Mouse (Mus musculus): ENCODE measurements at regions not wholly inside any gene's neighbourhood (a gene's known extent, or its start where the extent isn't known, plus 50 kb on each side); places are given as distances from the start of the nearest gene placed in this dataset.
"Not testable (repeated sequence)": the region's sequence is repeated elsewhere in the genome, so short reads cannot be mapped to it uniquely, and the experiment has no call there.

- Histone ChIP-seq H3K9me3 (no peaks in the 10 kb centered on the region), H3K27me3 (replicated peaks; ENCODE audit: low read depth, poor library complexity, severe bottlenecking) (no peaks in the 10 kb centered on the region), H3K4me3 (no peak overlapping the region), H3K36me3 (replicated peaks) (no peaks in the 10 kb centered on the region), H3K27ac (replicated peaks) (no peak overlapping the region), H3K4me1 (no peaks in the 10 kb centered on the region)
- no peak for DNase-seq (ENCODE audit: low spot score)
- WGBS = 77% methylated on average over 4 of the region's 4 CpGs
These were observed 62.9 kb upstream of the Bet1 start for GRCm38 (mm10) chr6:4149663-4150062.

GRCm38 (mm10) chr6:4158293-4158692 lies 71.5 kb upstream of the Bet1 start:
- no peaks in the 10 kb centered on the region for H3K4me1 ChIP-seq
- no peak for DNase-seq (ENCODE audit: low spot score)
- no peak overlapping the region for H3K27ac ChIP-seq (replicated peaks)
- H3K27me3 ChIP-seq (replicated peaks; ENCODE audit: low read depth, poor library complexity, severe bottlenecking) = no peaks in the 10 kb centered on the region
- no peak overlapping the region for H3K4me3 ChIP-seq
- no peaks in the 10 kb centered on the region for H3K36me3 ChIP-seq (replicated peaks)
- WGBS = 88% methylated on average over 2 of the region's 2 CpGs
- no peaks in the 10 kb centered on the region for H3K9me3 ChIP-seq

GRCm38 (mm10) chr6:4163733-4164132 lies 77.0 kb upstream of the Bet1 start:
- H3K4me1 ChIP-seq = no peaks in the 10 kb centered on the region
- no peak for DNase-seq (ENCODE audit: low spot score)
- no peak overlapping the region for H3K27ac ChIP-seq (replicated peaks)
- no peak overlapping the region for H3K4me3 ChIP-seq
- H3K36me3 ChIP-seq (replicated peaks) = no peaks in the 10 kb centered on the region
- 64% methylated on average over 1 of the region's 1 CpGs for WGBS
- no peaks in the 10 kb centered on the region for H3K27me3 ChIP-seq (replicated peaks; ENCODE audit: low read depth, poor library complexity, severe bottlenecking)
- no peaks in the 10 kb centered on the region for H3K9me3 ChIP-seq

GRCm38 (mm10) chr6:4167112-4167511 lies 80.3 kb upstream of the Bet1 start:
- 78% methylated on average over 4 of the region's 4 CpGs for WGBS
- Histone ChIP-seq H3K27ac (replicated peaks) (no peak overlapping the region), H3K4me1 (no peaks in the 10 kb centered on the region), H3K27me3 (replicated peaks; ENCODE audit: low read depth, poor library complexity, severe bottlenecking) (no peaks in the 10 kb centered on the region), H3K36me3 (replicated peaks) (no peaks in the 10 kb centered on the region), H3K9me3 (no peaks in the 10 kb centered on the region), H3K4me3 (no peak overlapping the region)
- no peak for DNase-seq (ENCODE audit: low spot score)

GRCm38 (mm10) chr6:4167757-4168156 lies 81.0 kb upstream of the Bet1 start:
- Histone ChIP-seq H3K27ac (replicated peaks) (no peak overlapping the region), H3K4me3 (no peak overlapping the region), H3K9me3 (no peaks in the 10 kb centered on the region), H3K4me1 (no peaks in the 10 kb centered on the region), H3K27me3 (replicated peaks; ENCODE audit: low read depth, poor library complexity, severe bottlenecking) (no peaks in the 10 kb centered on the region), H3K36me3 (replicated peaks) (no peaks in the 10 kb centered on the region)
- DNase-seq (ENCODE audit: low spot score) = no peak

GRCm38 (mm10) chr6:4171561-4171960 lies 84.8 kb upstream of the Bet1 start:
- no peaks in the 10 kb centered on the region for H3K27me3 ChIP-seq (replicated peaks; ENCODE audit: low read depth, poor library complexity, severe bottlenecking)
- 70% methylated on average over 4 of the region's 4 CpGs for WGBS
- H3K27ac ChIP-seq (replicated peaks) = no peak overlapping the region
- no peaks in the 10 kb centered on the region for H3K36me3 ChIP-seq (replicated peaks)
- H3K9me3 ChIP-seq = no peaks in the 10 kb centered on the region
- H3K4me1 ChIP-seq = no peaks in the 10 kb centered on the region
- no peak overlapping the region for H3K4me3 ChIP-seq
- no peak for DNase-seq (ENCODE audit: low spot score)

GRCm38 (mm10) chr6:4187683-4188082 lies 100.9 kb upstream of the Bet1 start:
- WGBS = 76% methylated on average over 4 of the region's 4 CpGs
- no peaks in the 10 kb centered on the region for H3K36me3 ChIP-seq (replicated peaks)

GRCm38 (mm10) chr6:4190976-4191375 lies 104.2 kb upstream of the Bet1 start:
- not testable (repeated sequence) for DNase-seq (ENCODE audit: low spot score); H3K4me1 ChIP-seq; H3K27me3 ChIP-seq (replicated peaks; ENCODE audit: low read depth, poor library complexity, severe bottlenecking); H3K9me3 ChIP-seq; H3K27ac ChIP-seq (replicated peaks); H3K36me3 ChIP-seq (replicated peaks); H3K4me3 ChIP-seq
- WGBS = 70% methylated on average over 5 of the region's 5 CpGs

More at GRCm38 (mm10) chr6:4187683-4188082, 100.9 kb upstream of the Bet1 start:
- DNase-seq (ENCODE audit: low spot score) = no peak
- no peaks in the 10 kb centered on the region for H3K4me1 ChIP-seq
- H3K4me3 ChIP-seq = no peak overlapping the region
- H3K27ac ChIP-seq (replicated peaks) = no peak overlapping the region
- H3K27me3 ChIP-seq (replicated peaks; ENCODE audit: low read depth, poor library complexity, severe bottlenecking) = no peaks in the 10 kb centered on the region
- H3K9me3 ChIP-seq = no peaks in the 10 kb centered on the region

GRCm38 (mm10) chr6:4193286-4193685 lies 106.5 kb upstream of the Bet1 start:
- H3K27ac ChIP-seq (replicated peaks) = no peak overlapping the region
- no peaks in the 10 kb centered on the region for H3K27me3 ChIP-seq (replicated peaks; ENCODE audit: low read depth, poor library complexity, severe bottlenecking)
- 87% methylated on average over 5 of the region's 5 CpGs for WGBS
- H3K4me1 ChIP-seq = no peaks in the 10 kb centered on the region
- no peak for DNase-seq (ENCODE audit: low spot score)
- H3K4me3 ChIP-seq = no peak overlapping the region
- H3K9me3 ChIP-seq = no peaks in the 10 kb centered on the region
- H3K36me3 ChIP-seq (replicated peaks) = no peaks in the 10 kb centered on the region

GRCm38 (mm10) chr6:4201176-4201575 lies 114.4 kb upstream of the Bet1 start:
- WGBS = 64% methylated on average over 2 of the region's 2 CpGs
- H3K36me3 ChIP-seq (replicated peaks) = no peaks in the 10 kb centered on the region

GRCm38 (mm10) chr6:4205681-4206080 lies 118.9 kb upstream of the Bet1 start:
- Histone ChIP-seq H3K36me3 (replicated peaks) (no peaks in the 10 kb centered on the region), H3K9me3 (no peaks in the 10 kb centered on the region), H3K4me3 (no peak overlapping the region), H3K27me3 (replicated peaks; ENCODE audit: low read depth, poor library complexity, severe bottlenecking) (no peaks in the 10 kb centered on the region), H3K27ac (replicated peaks) (no peak overlapping the region), H3K4me1 (no peaks in the 10 kb centered on the region)
- DNase-seq (ENCODE audit: low spot score) = no peak
- 88% methylated on average over 5 of the region's 5 CpGs for WGBS

More at GRCm38 (mm10) chr6:4201176-4201575, 114.4 kb upstream of the Bet1 start:
- H3K27me3 ChIP-seq (replicated peaks; ENCODE audit: low read depth, poor library complexity, severe bottlenecking) = no peaks in the 10 kb centered on the region
- no peaks in the 10 kb centered on the region for H3K9me3 ChIP-seq
- no peak for DNase-seq (ENCODE audit: low spot score)
- no peak overlapping the region for H3K4me3 ChIP-seq
- no peak overlapping the region for H3K27ac ChIP-seq (replicated peaks)
- H3K4me1 ChIP-seq = no peaks in the 10 kb centered on the region

GRCm38 (mm10) chr6:4245265-4246112 lies 158.7 kb upstream of the Bet1 start:
- 0 out of 2 replicates have a peak overlapping the region, but pooled peaks have one; percentile 5 for H3K4me3 ChIP-seq
- peak; percentile 24 for DNase-seq (ENCODE audit: low spot score)
- H3K9me3 ChIP-seq = no peaks in the 10 kb centered on the region
- no peaks in the 10 kb centered on the region for H3K36me3 ChIP-seq (replicated peaks)
- H3K4me1 ChIP-seq = peaks cover 5% of the 10 kb centered on the region; the same call in 1 of the 2 replicates
- H3K27me3 ChIP-seq (replicated peaks; ENCODE audit: low read depth, poor library complexity, severe bottlenecking) = no peaks in the 10 kb centered on the region
- H3K27ac ChIP-seq (replicated peaks) = no peak overlapping the region
- WGBS = 34% methylated on average over 9 of the region's 9 CpGs

GRCm38 (mm10) chr6:4246113-4246419 lies 159.3 kb upstream of the Bet1 start:
- DNase-seq (ENCODE audit: low spot score) = no peak
- peaks cover 5% of the 10 kb centered on the region; the same call in 1 of the 2 replicates for H3K4me1 ChIP-seq
- 0 out of 2 replicates have a peak overlapping the region, but pooled peaks have one; percentile 5 for H3K4me3 ChIP-seq
- H3K27ac ChIP-seq (replicated peaks) = no peak overlapping the region
- no peaks in the 10 kb centered on the region for H3K36me3 ChIP-seq (replicated peaks)
- 28% methylated on average over 2 of the region's 2 CpGs for WGBS
- H3K27me3 ChIP-seq (replicated peaks; ENCODE audit: low read depth, poor library complexity, severe bottlenecking) = no peaks in the 10 kb centered on the region
- H3K9me3 ChIP-seq = no peaks in the 10 kb centered on the region
